In the genomic region with DNA sequence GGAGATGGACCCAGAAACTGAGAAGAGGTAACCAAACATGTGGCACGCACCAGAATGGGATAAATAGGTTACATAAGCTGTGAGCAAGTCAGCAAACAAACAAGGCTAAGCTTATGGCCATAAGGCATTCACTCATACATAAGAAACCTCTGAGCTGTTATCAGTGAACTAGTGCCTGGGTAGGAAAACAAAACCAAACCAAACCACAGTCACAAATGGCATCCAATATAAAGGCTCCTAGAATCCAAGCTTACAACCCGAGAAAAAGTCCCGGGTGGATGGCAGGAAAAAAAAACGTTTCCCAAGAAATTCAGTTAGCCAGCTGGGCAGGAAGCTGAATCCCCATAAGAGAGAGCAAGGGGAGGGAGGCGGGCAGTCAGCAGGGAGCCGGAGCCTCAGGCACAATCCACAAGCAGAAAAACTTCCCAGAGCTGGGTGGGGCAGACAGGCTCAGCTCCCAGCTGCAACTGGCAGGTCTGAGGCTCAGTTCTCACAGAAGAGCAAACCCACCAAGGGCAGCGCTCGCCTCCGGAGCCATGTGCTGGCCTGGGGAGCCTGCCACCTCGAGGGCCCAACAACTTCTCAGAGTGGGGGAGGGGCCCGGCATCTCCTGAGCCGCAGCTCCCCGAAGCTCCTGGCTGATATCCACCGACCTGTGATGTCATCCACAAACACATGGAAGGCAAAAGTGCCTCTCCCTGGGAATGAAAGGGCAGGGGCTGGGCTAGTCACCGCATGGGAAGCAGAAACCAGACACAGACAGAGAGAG, we compare ENCODE assay signal across 8 mouse cellular contexts. TPM values are rescaled to one million over a fixed set of nuclear protein-coding genes. Genes with fewer than 3 reads are reported as not detected.
DNase-seq lines count a peak whose midpoint lies in the region; ATAC-seq and TF ChIP-seq lines count a peak whose summit lies in the region.

No protein-coding gene starts in this region.

- H3K27ac ChIP-seq in embryonic facial prominence, embryonic 12.5 days: peak overlapping the region; percentile 86
- peak overlapping the region; percentile 92 for H3K27ac ChIP-seq in heart, embryonic 10.5 days
- H3K27ac ChIP-seq in liver, embryonic 16.5 days (ENCODE audit: low read length): no peak overlapping the region
- 0 out of 2 replicates have a peak overlapping the region, but pooled peaks have one; percentile 16 for H3K27ac ChIP-seq in olfactory bulb, adult 2 months (ENCODE audit: insufficient read depth, low read depth, low read length)

- peaks cover 12% of the 10 kb centered on the region for H3K36me3 ChIP-seq in embryonic facial prominence, embryonic 12.5 days
- H3K36me3 ChIP-seq in heart, embryonic 10.5 days: peaks cover 7% of the 10 kb centered on the region; the same call in 1 of the 2 replicates
- no peaks in the 10 kb centered on the region for H3K36me3 ChIP-seq in liver, embryonic 16.5 days (ENCODE audit: control insufficient read depth, insufficient read depth)

- no peak for TF ChIP-seq CTCF in olfactory bulb, adult 2 months (IDR thresholded peaks at IDR 0.05; ENCODE audit: insufficient read depth, low read depth, low read length)

- peak; percentile 79 for ATAC-seq in embryonic facial prominence, embryonic 12.5 days (ENCODE audit: insufficient number of reproducible peaks, insufficient read depth, low FRiP score, low TSS enrichment)
- peak; percentile 58 for ATAC-seq in liver, embryonic 16.5 days (ENCODE audit: low read depth)

- H3K4me2 ChIP-seq in embryonic facial prominence, embryonic 12.5 days (replicated peaks): peak overlapping the region; percentile 49
- peak overlapping the region; percentile 49 for H3K4me2 ChIP-seq in liver, embryonic 16.5 days (ENCODE audit: low read depth, low read length)

- peak overlapping the region; percentile 39 for H3K9ac ChIP-seq in embryonic facial prominence, embryonic 12.5 days
- peak overlapping the region; percentile 2; the same call in 1 of the 2 replicates for H3K9ac ChIP-seq in liver, embryonic 16.5 days (ENCODE audit: low read depth, low read length)

- peak; percentile 41 for DNase-seq in layer of hippocampus, adult 11-12 months (ENCODE audit: low spot score)
- no peak for DNase-seq in layer of hippocampus, adult 9-10 months (ENCODE audit: low spot score)
- peak; percentile 92 for DNase-seq in heart, embryonic 10.5 days (ENCODE audit: low spot score)
- DNase-seq in kidney, adult 9 months: peak; percentile 67
- no peak for DNase-seq in thymus, postnatal 25 days

- H3K9me3 ChIP-seq in embryonic facial prominence, embryonic 12.5 days: no peaks in the 10 kb centered on the region
- no peaks in the 10 kb centered on the region for H3K9me3 ChIP-seq in heart, embryonic 10.5 days
- no peaks in the 10 kb centered on the region for H3K9me3 ChIP-seq in liver, embryonic 16.5 days (replicated peaks; ENCODE audit: control insufficient read depth, low read length)

- TF ChIP-seq POLR2A in olfactory bulb, adult 2 months (IDR thresholded peaks at IDR 0.05; ENCODE audit: insufficient read depth, low read depth, low read length): no peak

- WGBS in embryonic facial prominence, embryonic 12.5 days: 4% methylated on average over 15 of the region's 15 CpGs
- WGBS in heart, embryonic 10.5 days: 4% methylated on average over 15 of the region's 15 CpGs
- WGBS in liver, embryonic 16.5 days (ENCODE audit: insufficient replicate concordance): 38% methylated on average over 15 of the region's 15 CpGs
- WGBS in olfactory bulb, adult 2 months: 5% methylated on average over 15 of the region's 15 CpGs

- H3K4me1 ChIP-seq in embryonic facial prominence, embryonic 12.5 days: peaks cover 13% of the 10 kb centered on the region
- H3K4me1 ChIP-seq in heart, embryonic 10.5 days: peaks cover 36% of the 10 kb centered on the region
- H3K4me1 ChIP-seq in liver, embryonic 16.5 days (ENCODE audit: control insufficient read depth, low read depth, low read length): peaks cover 5% of the 10 kb centered on the region; the same call in 1 of the 2 replicates
- peaks cover 10% of the 10 kb centered on the region for H3K4me1 ChIP-seq in olfactory bulb, adult 2 months (ENCODE audit: control insufficient read depth, insufficient read depth, low read length)

- no peaks in the 10 kb centered on the region for H3K27me3 ChIP-seq in embryonic facial prominence, embryonic 12.5 days
- no peaks in the 10 kb centered on the region for H3K27me3 ChIP-seq in heart, embryonic 10.5 days (ENCODE audit: insufficient read depth, poor library complexity, severe bottlenecking)
- H3K27me3 ChIP-seq in liver, embryonic 16.5 days (ENCODE audit: control insufficient read depth, insufficient read depth, low read depth, low read length): no peaks in the 10 kb centered on the region

- peak overlapping the region; percentile 19; the same call in 1 of the 2 replicates for H3K4me3 ChIP-seq in embryonic facial prominence, embryonic 12.5 days
- peak overlapping the region; percentile 54 for H3K4me3 ChIP-seq in heart, embryonic 10.5 days
- peak overlapping the region; percentile 27 for H3K4me3 ChIP-seq in liver, embryonic 16.5 days (ENCODE audit: low read depth, low read length)
- H3K4me3 ChIP-seq in olfactory bulb, adult 2 months (ENCODE audit: insufficient read depth, low read depth, low read length): peak overlapping the region; percentile 24; the same call in 1 of the 2 replicates

RNA-seq across cellular contexts. Expression of gene Bcl7c, which starts 17.3 kb away (rescaled TPM):
- polyA plus RNA-seq in embryonic facial prominence, embryonic 12.5 days (2016; fragmentation: Nextera tagmentation; extraction: Ambion mirVana): 127 and 141 TPM in 2 replicates
- 32.3 and 59.4 TPM in 2 replicates for polyA plus RNA-seq in heart, embryonic 10.5 days (2016; fragmentation: Nextera tagmentation; extraction: Ambion mirVana)
- 16.8 and 17.0 TPM in 2 replicates for polyA plus RNA-seq in liver, embryonic 16.5 days (2015; fragmentation: Nextera tagmentation; extraction: Ambion mirVana)
- polyA plus RNA-seq in olfactory bulb, adult 2 months (2012; ENCODE audit: insufficient read depth, insufficient read length, low replicate concordance, missing spikeins): not detected in 2 replicates

RNA-seq across cellular contexts. Expression of gene Ctf1, which starts 21.1 kb away (rescaled TPM):
- 27.7 and 30.5 TPM in 2 replicates for polyA plus RNA-seq in embryonic facial prominence, embryonic 12.5 days (2016; fragmentation: Nextera tagmentation; extraction: Ambion mirVana)
- 3.4 and 6.5 TPM in 2 replicates for polyA plus RNA-seq in heart, embryonic 10.5 days (2016; fragmentation: Nextera tagmentation; extraction: Ambion mirVana)
- polyA plus RNA-seq in liver, embryonic 16.5 days (2015; fragmentation: Nextera tagmentation; extraction: Ambion mirVana): 2.0 and 2.5 TPM in 2 replicates
- polyA plus RNA-seq in olfactory bulb, adult 2 months (2012; ENCODE audit: insufficient read depth, insufficient read length, low replicate concordance, missing spikeins): not detected in 2 replicates

RNA-seq across cellular contexts. Expression of gene Ctf2, which starts 40.6 kb away (rescaled TPM):
- 0.55 and 0.68 TPM in 2 replicates for polyA plus RNA-seq in embryonic facial prominence, embryonic 12.5 days (2016; fragmentation: Nextera tagmentation; extraction: Ambion mirVana)
- 0.26 TPM in 1 of 2 replicates, not detected in the other for polyA plus RNA-seq in heart, embryonic 10.5 days (2016; fragmentation: Nextera tagmentation; extraction: Ambion mirVana)
- polyA plus RNA-seq in liver, embryonic 16.5 days (2015; fragmentation: Nextera tagmentation; extraction: Ambion mirVana): 0.05 TPM in 2 replicates
- polyA plus RNA-seq in olfactory bulb, adult 2 months (2012; ENCODE audit: insufficient read depth, insufficient read length, low replicate concordance, missing spikeins): not detected in 2 replicates

RNA-seq across cellular contexts. Expression of gene Fbxl19, which starts 52.9 kb away (rescaled TPM):
- 11.8 and 11.9 TPM in 2 replicates for polyA plus RNA-seq in embryonic facial prominence, embryonic 12.5 days (2016; fragmentation: Nextera tagmentation; extraction: Ambion mirVana)
- 3.4 and 4.8 TPM in 2 replicates for polyA plus RNA-seq in heart, embryonic 10.5 days (2016; fragmentation: Nextera tagmentation; extraction: Ambion mirVana)
- 1.9 and 2.0 TPM in 2 replicates for polyA plus RNA-seq in liver, embryonic 16.5 days (2015; fragmentation: Nextera tagmentation; extraction: Ambion mirVana)
- polyA plus RNA-seq in olfactory bulb, adult 2 months (2012; ENCODE audit: insufficient read depth, insufficient read length, low replicate concordance, missing spikeins): not detected in 2 replicates

Comparison
In these comparisons a context has a peak if more than half of its experiments do, and no peak if none do; other contexts are left out.
1. DNase-seq: peak in layer of hippocampus, adult 11-12 months (single experiment), heart, embryonic 10.5 days (single experiment) and kidney, adult 9 months (single experiment); none in layer of hippocampus, adult 9-10 months (single experiment) and thymus, postnatal 25 days (single experiment).
2. RNA of gene Bcl7c, which starts 17.3 kb away (polyA plus RNA-seq): 127 to 141 TPM in embryonic facial prominence, embryonic 12.5 days, 32.3 to 59.4 TPM in heart, embryonic 10.5 days and 16.8 to 17.0 TPM in liver, embryonic 16.5 days; not detected in olfactory bulb, adult 2 months; every median in the first group is over 10 times any median in the second.
3. Peak in every context shown above with its lines, with median percentiles within 50 percentile points of each other: H3K4me3 ChIP-seq.